In genomic region chr13:119378404-119379037, GRCm38 (mm10) we compare ENCODE assay signal across 8 mouse cellular contexts. TPM values are rescaled to one million over a fixed set of nuclear protein-coding genes. Genes with fewer than 3 reads are reported as not detected.
DNase-seq lines count a peak whose midpoint lies in the region; ATAC-seq lines count a peak whose summit lies in the region.

No protein-coding gene starts in this region.

- H3K9me3 ChIP-seq in neural tube, embryonic 15.5 days (replicated peaks) = no peaks in the 10 kb centered on the region
- H3K9me3 ChIP-seq in kidney, embryonic 14.5 days (ENCODE audit: control insufficient read depth, low read length) = no peaks in the 10 kb centered on the region

- no peak overlapping the region for H3K9ac ChIP-seq in neural tube, embryonic 15.5 days (replicated peaks)
- no peak overlapping the region for H3K9ac ChIP-seq in kidney, embryonic 14.5 days (ENCODE audit: low read depth, low read length)

- peak; percentile 79 for DNase-seq in neural tube, embryonic 10.5 days (ENCODE audit: extremely low spot score, low spot score)
- peak; percentile 82 to 91 for DNase-seq in cerebellum, postnatal 14 days
- DNase-seq in frontal cortex, postnatal 36 days (ENCODE audit: low spot score in 2 of 2) = peak; percentile 75 to 85
- peak; percentile 77 for DNase-seq in liver
- peak; percentile 13 for DNase-seq in telencephalon, adult 2 months (ENCODE audit: low read depth, low spot score)

- no peaks in the 10 kb centered on the region for H3K4me1 ChIP-seq in neural tube, embryonic 15.5 days
- no peaks in the 10 kb centered on the region for H3K4me1 ChIP-seq in kidney, embryonic 14.5 days (ENCODE audit: control insufficient read depth, insufficient read depth, low read length)

- no peak for ATAC-seq in neural tube, embryonic 15.5 days (ENCODE audit: low FRiP score)
- 0 out of 2 replicates have a peak, but pooled peaks have one; percentile 35 for ATAC-seq in kidney, embryonic 14.5 days (ENCODE audit: low FRiP score, low TSS enrichment)
- ATAC-seq in monocyte, adult 5-6 weeks (replicated peaks; ENCODE audit: insufficient number of reproducible peaks, low FRiP score, low TSS enrichment, poor library complexity, severe bottlenecking) = peak; percentile 78; the same call in 1 of the 2 replicates

- H3K36me3 ChIP-seq in neural tube, embryonic 15.5 days = peaks cover 29% of the 10 kb centered on the region
- peaks cover 29% of the 10 kb centered on the region; the same call in 1 of the 2 replicates for H3K36me3 ChIP-seq in kidney, embryonic 14.5 days (ENCODE audit: control insufficient read depth, insufficient read depth, low read length)

- no peaks in the 10 kb centered on the region for H3K27me3 ChIP-seq in neural tube, embryonic 15.5 days (replicated peaks)
- H3K27me3 ChIP-seq in kidney, embryonic 14.5 days (ENCODE audit: control insufficient read depth, insufficient read depth, low read length) = no peaks in the 10 kb centered on the region

- no peak overlapping the region for H3K4me2 ChIP-seq in neural tube, embryonic 15.5 days
- H3K4me2 ChIP-seq in kidney, embryonic 14.5 days (replicated peaks; ENCODE audit: low read depth, low read length) = no peak overlapping the region

- WGBS in neural tube, embryonic 15.5 days = 54% methylated on average over 5 of the region's 5 CpGs
- WGBS in kidney, embryonic 14.5 days = 54% methylated on average over 5 of the region's 5 CpGs

- H3K27ac ChIP-seq in neural tube, embryonic 15.5 days (replicated peaks) = no peak overlapping the region
- H3K27ac ChIP-seq in kidney, embryonic 14.5 days (ENCODE audit: low read depth, low read length) = no peak overlapping the region

- H3K4me3 ChIP-seq in neural tube, embryonic 15.5 days (replicated peaks) = no peak overlapping the region
- no peak overlapping the region for H3K4me3 ChIP-seq in kidney, embryonic 14.5 days (ENCODE audit: low read length)

RNA-seq across cellular contexts. Expression of gene Paip1, which starts 49.9 kb away (rescaled TPM):
- 135 and 154 TPM in 2 replicates for polyA plus RNA-seq in neural tube, embryonic 15.5 days (2015; fragmentation: Nextera tagmentation; extraction: Ambion mirVana)
- polyA plus RNA-seq in kidney, embryonic 14.5 days (2014; fragmentation: Nextera tagmentation; extraction: Ambion mirVana) = 91.4 and 101 TPM in 2 replicates
- 65.8 to 106 TPM (median 66.5 TPM) in 3 replicates for total RNA-seq in monocyte, adult 5-6 weeks (2017)

Comparison
In these comparisons a context has a peak if more than half of its experiments do, and no peak if none do; other contexts are left out.
1. DNase-seq: peak in every context shown above with its lines; median percentile 86 in cerebellum, postnatal 14 days; 80 in frontal cortex, postnatal 36 days; 79 in neural tube, embryonic 10.5 days; 77 in liver; 13 in telencephalon, adult 2 months.